Mouse (Mus musculus) MEL (cell line): ENCODE measurements around the gene Gm3435.

Source experiments
- CTCF ChIP-seq, 3 experiments: IDR thresholded peaks in 2 of 3; conservative IDR thresholded peaks in 1 of 3; 2 replicates each; pipeline ENCODE4 v1.5.1; 2011 to 2012; ENCODE audit warnings: low read length in 3 of 3, low read depth in 2 of 3, mild to moderate bottlenecking in 2 of 3, improper control_type of control experiment in 1 of 3, inconsistent platforms in 1 of 3, mixed read lengths in 1 of 3, moderate library complexity in 1 of 3; ENCODE audit not compliant: control insufficient read depth in 1 of 3, insufficient read depth in 1 of 3, poor library complexity in 1 of 3, severe bottlenecking in 1 of 3
- E2F4 ChIP-seq: IDR thresholded peaks from 2 replicates; pipeline ENCODE4 v1.6.1; 2011; ENCODE audit warnings: low read depth, low read length, improper control_type of control experiment, borderline replicate concordance
- EP300 ChIP-seq, 2 experiments: IDR thresholded peaks; 2 replicates each; pipeline ENCODE4 v1.6.1; 2011; ENCODE audit warnings: improper control_type of control experiment in 2 of 2, low read length in 2 of 2, low read depth in 1 of 2, mild to moderate bottlenecking in 1 of 2
- HCFC1 ChIP-seq: IDR thresholded peaks from 2 replicates; pipeline ENCODE4 v1.6.1; 2012; ENCODE audit warnings: low read depth, mild to moderate bottlenecking, inconsistent platforms, low read length, improper control_type of control experiment, moderate library complexity
- KAT2A ChIP-seq: conservative IDR thresholded peaks from 2 replicates; pipeline ENCODE4 v1.6.1; 2012; ENCODE audit warnings: low read depth, low read length, improper control_type of control experiment, inconsistent platforms
- MAX ChIP-seq: IDR thresholded peaks from 2 replicates; pipeline ENCODE4 v1.6.1; 2011; ENCODE audit warnings: low read length, improper control_type of control experiment
- MAZ ChIP-seq: IDR thresholded peaks from 2 replicates; pipeline ENCODE4 v1.6.1; 2012; ENCODE audit warnings: low read depth, mild to moderate bottlenecking, inconsistent platforms, low read length, improper control_type of control experiment
- MXI1 ChIP-seq: IDR thresholded peaks from 2 replicates; pipeline ENCODE4 v1.6.1; 2011; ENCODE audit warnings: mild to moderate bottlenecking, low read depth, low read length, improper control_type of control experiment
- POLR2A ChIP-seq, 2 experiments: IDR thresholded peaks; 2 replicates each; pipeline ENCODE4 v1.6.1; 2011 to 2012; ENCODE audit warnings: low read length in 2 of 2, mild to moderate bottlenecking in 2 of 2, control low read depth in 1 of 2, improper control_type of control experiment in 1 of 2, low read depth in 1 of 2, moderate library complexity in 1 of 2; ENCODE audit not compliant: control insufficient read depth in 1 of 2, insufficient read depth in 1 of 2, poor library complexity in 1 of 2
- SIN3A ChIP-seq: IDR thresholded peaks from 2 replicates; pipeline ENCODE4 v1.6.1; 2012; ENCODE audit warnings: low read length, improper control_type of control experiment, inconsistent platforms
- TBP ChIP-seq: IDR thresholded peaks from 2 replicates; pipeline ENCODE4 v1.8.0; 2011; ENCODE audit warnings: low read depth, low read length, improper control_type of control experiment
- USF2 ChIP-seq, 2 experiments: IDR thresholded peaks; 2 replicates each; pipeline ENCODE4 v1.6.1; 2011 to 2012; ENCODE audit warnings: improper control_type of control experiment in 2 of 2, low read length in 2 of 2, borderline replicate concordance in 1 of 2, inconsistent platforms in 1 of 2, low read depth in 1 of 2, mild to moderate bottlenecking in 1 of 2; ENCODE audit not compliant: insufficient read depth in 1 of 2
- ZNF384 ChIP-seq: IDR thresholded peaks from 2 replicates; pipeline ENCODE4 v1.6.1; 2012; ENCODE audit warnings: low read depth, mild to moderate bottlenecking, inconsistent platforms, low read length, improper control_type of control experiment

GRCm38 (mm10) chr17:15058161-15058591 is 48.2 kb downstream of the Gm3435 start:
- TF ChIP-seq KAT2A (no peak), CTCF (IDR thresholded peaks at IDR 0.05 in 2 of 3, conservative IDR thresholded peaks at IDR 0.05 in 1 of 3; ENCODE audit: control insufficient read depth in 1 of 3, insufficient read depth in 1 of 3, low read depth in 2 of 3, low read length in 3 of 3, poor library complexity in 1 of 3, severe bottlenecking in 1 of 3) (no peak), EP300 (IDR thresholded peaks at IDR 0.05; ENCODE audit: low read depth in 1 of 2, low read length in 2 of 2) (no peak), MAZ (no peak), POLR2A (IDR thresholded peaks at IDR 0.05; ENCODE audit: control insufficient read depth in 1 of 2, insufficient read depth in 1 of 2, low read depth in 1 of 2, low read length in 2 of 2, poor library complexity in 1 of 2) (no peak), E2F4 (no peak), MXI1 (no peak), SIN3A (no peak), HCFC1 (no peak), TBP (no peak), USF2 (IDR thresholded peaks at IDR 0.05; ENCODE audit: borderline replicate concordance in 1 of 2, insufficient read depth in 1 of 2, low read depth in 1 of 2, low read length in 2 of 2) (no peak), ZNF384 (no peak), MAX (no peak)
